Mouse (Mus musculus) heart, embryonic 16.5 days (tissue): ENCODE data around the gene Gdpd5. TPM values are rescaled to one million over a fixed set of nuclear protein-coding genes. Genes with fewer than 3 reads are reported as not detected.

Source experiments
- ATAC-seq: fragments of 200-750 bp; cut with Nextera tagmentation; replicated peaks from 2 replicates; pipeline ENCODE4 v1.8.0; 2017; ENCODE audit warnings: moderate number of reproducible peaks; ENCODE audit not compliant: insufficient read depth, low FRiP score; ENCODE audit errors: extremely low read depth
- H3K27ac ChIP-seq: fragments of 300-500 bp; sonication (generic); 2 replicates; pipeline ENCODE4 v1.5.1; 2014; ENCODE audit warnings: mild to moderate bottlenecking, low read length, control low read depth, moderate library complexity
- H3K27me3 ChIP-seq: fragments of 300-500 bp; sonication (generic); 2 replicates; pipeline ENCODE4 v1.6.1; 2014; ENCODE audit warnings: low read length, mixed read lengths; ENCODE audit not compliant: control insufficient read depth, insufficient read depth
- H3K36me3 ChIP-seq: fragments of 300-500 bp; sonication (generic); 2 replicates; pipeline ENCODE4 v1.6.1; 2014; ENCODE audit not compliant: control insufficient read depth, insufficient read depth
- H3K4me1 ChIP-seq: fragments of 300-500 bp; sonication (generic); 2 replicates; pipeline ENCODE4 v1.6.1; 2014; ENCODE audit warnings: low read length, mixed read lengths; ENCODE audit not compliant: control insufficient read depth, insufficient read depth
- H3K4me2 ChIP-seq: fragments of 300-500 bp; sonication (generic); 2 replicates; pipeline ENCODE4 v1.6.1; 2014; ENCODE audit warnings: low read depth, mild to moderate bottlenecking, control low read depth, low read length
- H3K4me3 ChIP-seq: fragments of 300-500 bp; sonication (generic); 2 replicates; pipeline ENCODE4 v1.5.1; 2014; ENCODE audit warnings: mild to moderate bottlenecking, control low read depth, low read length
- H3K9ac ChIP-seq: fragments of 300-500 bp; sonication (generic); 2 replicates; pipeline ENCODE4 v1.6.1; 2014; ENCODE audit warnings: low read length, control low read depth
- H3K9me3 ChIP-seq: fragments of 300-500 bp; sonication (generic); replicated peaks from 2 replicates; pipeline ENCODE4 v1.6.1; 2016; ENCODE audit warnings: low read length; ENCODE audit not compliant: control insufficient read depth
- WGBS: fragments of 180-500 bp; shearing (Covaris S2); extraction: QIAGEN DNeasy Blood & Tissue Kit; methylation state at CpG from one replicate; pipeline ENCODE4 v1.1.7; 2014; 5-methylcytosine and 5-hydroxymethylcytosine counted together
- polyA plus RNA-seq: library from polyadenylated mRNA; unstranded; fragments of >200 nt; fragmentation: Nextera tagmentation; extraction: Ambion mirVana; gene quantifications from 2 replicates; pipeline ENCODE4 v1.2.1, GENCODE M21; 2015

Gene Gdpd5
- 26.9 and 28.4 TPM in 2 replicates for polyA plus RNA-seq

DNA sequence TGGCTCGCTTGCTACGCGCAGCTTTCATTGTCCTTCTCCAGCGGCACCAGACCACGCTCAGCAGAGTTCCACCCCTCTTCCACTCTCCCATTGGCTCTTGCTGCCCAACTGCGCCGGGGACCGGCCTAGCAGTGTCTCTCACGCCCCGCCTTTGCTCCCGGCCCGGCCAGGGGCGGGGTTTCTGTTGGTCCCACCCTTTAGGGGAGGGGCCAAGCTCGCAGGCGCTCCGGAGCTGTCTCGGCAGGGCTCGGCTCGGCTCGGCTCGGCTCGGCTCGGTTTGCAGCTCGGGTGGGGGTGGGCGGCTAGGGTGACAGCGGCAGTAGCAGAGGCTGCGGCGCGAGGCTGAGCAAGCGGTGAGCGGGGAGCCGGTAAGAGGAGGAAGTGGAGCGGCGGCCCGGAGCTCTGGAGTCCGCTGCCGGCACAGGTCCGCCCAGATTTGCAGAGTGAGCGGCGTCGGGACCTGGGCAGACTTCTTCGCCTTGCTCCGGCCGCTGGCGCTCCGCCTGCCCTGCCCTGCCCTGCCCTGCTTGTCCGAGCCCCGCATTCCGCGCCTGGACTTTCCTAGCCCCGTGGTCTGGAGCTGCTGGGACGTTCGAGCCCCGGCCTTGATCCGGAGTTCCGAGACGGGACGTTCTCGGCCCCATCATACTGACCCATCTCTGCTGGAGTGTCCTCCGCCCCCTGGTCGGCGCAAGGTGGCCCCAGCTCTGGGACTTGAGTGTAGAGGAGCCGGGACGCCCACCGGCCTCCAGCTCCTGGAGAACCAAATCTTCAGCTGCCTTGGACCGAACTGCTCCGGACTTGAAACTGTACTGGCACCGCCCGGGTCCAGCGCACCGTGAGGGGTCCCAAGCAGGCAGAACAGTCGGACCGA is at the start of gene Gdpd5:
Gene Gdpd5, plus strand, starts transcription at position 201 of the 874 bp plus-strand sequence.
- H3K27me3 ChIP-seq: no peaks in the 10 kb centered on the region
- H3K4me3 ChIP-seq: peak within 1 kb of the TSS; percentile 65
- peaks cover 47% of the 10 kb centered on the region for H3K4me1 ChIP-seq
- H3K36me3 ChIP-seq: no peaks in the 10 kb centered on the region
- peak within 1 kb of the TSS; percentile 96 for H3K27ac ChIP-seq
- H3K4me2 ChIP-seq: peak within 1 kb of the TSS; percentile 83
- peak; percentile 94 for ATAC-seq
- no peaks in the 10 kb centered on the region for H3K9me3 ChIP-seq
- under 1% methylated on average over 73 of the region's 73 CpGs for WGBS
- peak within 1 kb of the TSS; percentile 92 for H3K9ac ChIP-seq

DNA sequence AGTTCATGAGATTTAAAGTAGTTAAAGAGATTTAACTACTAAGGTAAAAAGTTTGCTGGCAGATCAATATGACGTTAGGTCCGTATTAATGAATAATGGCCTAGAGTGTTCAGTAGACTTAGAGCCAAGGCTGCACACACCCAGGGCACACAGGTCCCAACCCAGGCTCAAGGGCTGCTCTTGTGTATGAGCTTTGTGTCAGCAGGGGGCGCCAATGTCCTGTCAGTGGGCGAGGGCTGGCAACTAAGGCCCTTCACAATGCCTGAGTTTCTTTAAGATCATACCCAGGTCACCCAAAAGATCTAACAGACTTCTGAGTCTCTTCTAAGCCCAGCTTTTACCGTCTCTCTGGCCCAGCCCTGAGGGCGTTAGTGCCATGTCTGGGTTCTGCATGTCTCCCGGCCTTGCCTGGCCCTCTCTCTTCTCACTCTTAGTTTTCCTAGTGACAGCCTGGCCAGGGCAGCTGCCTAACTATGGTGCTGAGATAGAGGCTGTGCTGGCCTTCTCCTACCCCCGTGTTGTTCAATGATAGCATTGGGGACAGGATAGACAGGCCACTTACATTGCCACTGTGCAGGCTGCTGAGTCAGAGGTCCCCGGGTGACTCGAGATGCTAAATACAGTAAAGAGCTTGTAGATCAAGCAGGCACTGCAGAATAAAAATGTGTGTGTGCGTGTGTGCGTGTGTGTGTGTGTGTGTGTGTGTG is 48.3 kb upstream of the Gdpd5 start:
- Histone ChIP-seq H3K4me3 (no peak overlapping the region), H3K27me3 (no peaks in the 10 kb centered on the region), H3K4me1 (no peaks in the 10 kb centered on the region), H3K9me3 (no peaks in the 10 kb centered on the region), H3K9ac (no peak overlapping the region), H3K36me3 (no peaks in the 10 kb centered on the region), H3K4me2 (no peak overlapping the region), H3K27ac (no peak overlapping the region)
- 33% methylated on average over 12 of the region's 12 CpGs for WGBS
- peak; percentile 79 for ATAC-seq

DNA sequence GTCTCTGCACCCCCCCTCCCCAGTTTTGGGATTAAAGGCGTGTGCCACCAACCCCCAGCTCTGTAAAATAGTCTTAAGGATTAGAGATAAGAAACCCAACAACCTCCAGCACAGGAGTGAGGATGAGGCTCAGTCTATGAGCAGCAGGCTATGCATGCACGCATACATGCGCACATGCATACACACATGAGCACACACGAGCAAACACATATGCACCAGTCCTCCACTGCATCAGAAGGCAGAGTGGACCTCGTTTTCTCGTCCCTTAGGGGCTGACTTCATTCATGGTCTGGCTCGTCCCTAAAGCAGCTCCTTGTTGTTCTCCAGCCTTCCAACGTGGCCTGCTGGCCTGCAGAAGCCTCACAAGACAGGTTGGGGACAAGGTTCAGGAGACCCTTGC is 40.5 kb upstream of the Gdpd5 start:
- no peak overlapping the region for H3K4me3 ChIP-seq
- no peak overlapping the region for H3K27ac ChIP-seq
- peaks cover 17% of the 10 kb centered on the region for H3K36me3 ChIP-seq
- H3K27me3 ChIP-seq: no peaks in the 10 kb centered on the region
- no peak overlapping the region for H3K4me2 ChIP-seq
- H3K9me3 ChIP-seq: no peaks in the 10 kb centered on the region
- H3K4me1 ChIP-seq: peaks cover 1% of the 10 kb centered on the region; the same call in 1 of the 2 replicates
- no peak overlapping the region for H3K9ac ChIP-seq
- WGBS: 73% methylated on average over 8 of the region's 8 CpGs
- no peak for ATAC-seq

DNA sequence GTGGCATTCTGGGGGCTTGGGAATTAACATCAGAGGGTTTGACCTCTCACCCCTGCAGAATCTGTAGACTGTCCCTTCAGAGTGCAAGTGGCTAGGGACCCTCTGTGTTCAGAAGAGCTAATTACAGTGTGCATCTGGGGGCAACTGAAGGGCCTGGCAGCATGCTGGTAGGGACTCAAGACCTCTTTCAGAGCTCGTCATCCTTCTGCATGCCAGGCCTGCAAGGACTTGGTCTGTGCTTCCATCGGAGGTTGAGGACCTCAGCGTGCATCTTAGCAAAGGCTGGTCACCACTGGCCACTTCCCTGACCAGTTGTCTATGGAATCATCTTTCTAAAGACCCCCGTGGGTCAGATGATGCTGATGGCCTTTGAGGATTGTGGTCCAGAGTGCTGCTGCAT is 37.6 kb upstream of the Gdpd5 start:
- no peaks in the 10 kb centered on the region for H3K27me3 ChIP-seq
- WGBS: 86% methylated on average over 4 of the region's 4 CpGs
- peaks cover 13% of the 10 kb centered on the region for H3K4me1 ChIP-seq
- ATAC-seq: no peak
- H3K27ac ChIP-seq: no peak overlapping the region
- peaks cover 46% of the 10 kb centered on the region for H3K36me3 ChIP-seq
- H3K9me3 ChIP-seq: no peaks in the 10 kb centered on the region
- no peak overlapping the region for H3K4me3 ChIP-seq
- H3K4me2 ChIP-seq: no peak overlapping the region
- no peak overlapping the region for H3K9ac ChIP-seq

DNA sequence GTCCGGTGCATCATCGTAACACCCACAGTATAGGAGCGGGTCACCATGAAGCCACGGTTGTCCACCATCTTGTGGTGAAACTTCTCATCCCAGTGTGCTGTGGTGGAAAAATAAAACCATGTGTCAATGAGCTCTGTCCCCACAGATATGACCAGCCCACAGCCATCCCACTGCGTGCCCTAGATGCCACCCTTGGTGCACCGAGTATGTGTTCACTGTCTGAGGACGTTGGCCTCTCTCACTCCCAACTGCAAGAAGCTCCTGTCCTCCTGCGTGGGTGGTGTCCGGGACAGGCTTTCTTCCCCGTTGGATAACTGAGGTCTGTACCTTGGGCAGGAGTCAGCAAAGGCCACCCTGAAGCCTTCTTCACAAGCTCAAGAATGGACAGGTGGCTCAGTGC is 33.9 kb upstream of the Gdpd5 start:
- Histone ChIP-seq H3K27ac (no peak overlapping the region), H3K9ac (no peak overlapping the region), H3K4me1 (peaks cover 34% of the 10 kb centered on the region), H3K9me3 (no peaks in the 10 kb centered on the region), H3K27me3 (no peaks in the 10 kb centered on the region), H3K4me3 (no peak overlapping the region), H3K36me3 (peaks cover 57% of the 10 kb centered on the region), H3K4me2 (no peak overlapping the region)
- WGBS: 94% methylated on average over 10 of the region's 10 CpGs
- no peak for ATAC-seq

DNA sequence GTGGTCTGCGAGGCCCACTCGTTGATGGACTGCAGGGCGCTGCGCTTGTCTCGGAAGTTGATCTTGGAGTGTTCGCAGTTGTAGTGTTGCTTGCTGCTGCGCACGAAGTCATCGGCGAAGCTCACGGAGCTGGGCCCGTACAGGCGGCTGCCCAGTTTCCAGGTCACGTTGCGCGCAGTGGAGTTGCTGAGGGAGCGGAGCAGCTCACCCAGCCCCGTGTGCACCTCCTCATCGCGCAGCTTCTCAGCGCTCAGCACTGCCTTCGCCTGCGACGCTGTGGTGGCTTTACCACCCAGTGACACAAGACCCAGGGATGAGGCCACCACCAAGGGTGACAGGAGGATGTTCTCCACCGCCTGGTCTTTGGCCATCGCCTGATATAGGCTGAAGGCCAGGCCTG is 32.3 kb upstream of the Gdpd5 start:
- peaks cover 40% of the 10 kb centered on the region for H3K4me1 ChIP-seq
- no peak overlapping the region for H3K9ac ChIP-seq
- no peak overlapping the region for H3K4me3 ChIP-seq
- peaks cover 54% of the 10 kb centered on the region for H3K36me3 ChIP-seq
- no peaks in the 10 kb centered on the region for H3K9me3 ChIP-seq
- H3K27ac ChIP-seq: no peak overlapping the region
- WGBS: 90% methylated on average over 26 of the region's 26 CpGs
- H3K27me3 ChIP-seq: no peaks in the 10 kb centered on the region
- ATAC-seq: no peak
- H3K4me2 ChIP-seq: no peak overlapping the region

DNA sequence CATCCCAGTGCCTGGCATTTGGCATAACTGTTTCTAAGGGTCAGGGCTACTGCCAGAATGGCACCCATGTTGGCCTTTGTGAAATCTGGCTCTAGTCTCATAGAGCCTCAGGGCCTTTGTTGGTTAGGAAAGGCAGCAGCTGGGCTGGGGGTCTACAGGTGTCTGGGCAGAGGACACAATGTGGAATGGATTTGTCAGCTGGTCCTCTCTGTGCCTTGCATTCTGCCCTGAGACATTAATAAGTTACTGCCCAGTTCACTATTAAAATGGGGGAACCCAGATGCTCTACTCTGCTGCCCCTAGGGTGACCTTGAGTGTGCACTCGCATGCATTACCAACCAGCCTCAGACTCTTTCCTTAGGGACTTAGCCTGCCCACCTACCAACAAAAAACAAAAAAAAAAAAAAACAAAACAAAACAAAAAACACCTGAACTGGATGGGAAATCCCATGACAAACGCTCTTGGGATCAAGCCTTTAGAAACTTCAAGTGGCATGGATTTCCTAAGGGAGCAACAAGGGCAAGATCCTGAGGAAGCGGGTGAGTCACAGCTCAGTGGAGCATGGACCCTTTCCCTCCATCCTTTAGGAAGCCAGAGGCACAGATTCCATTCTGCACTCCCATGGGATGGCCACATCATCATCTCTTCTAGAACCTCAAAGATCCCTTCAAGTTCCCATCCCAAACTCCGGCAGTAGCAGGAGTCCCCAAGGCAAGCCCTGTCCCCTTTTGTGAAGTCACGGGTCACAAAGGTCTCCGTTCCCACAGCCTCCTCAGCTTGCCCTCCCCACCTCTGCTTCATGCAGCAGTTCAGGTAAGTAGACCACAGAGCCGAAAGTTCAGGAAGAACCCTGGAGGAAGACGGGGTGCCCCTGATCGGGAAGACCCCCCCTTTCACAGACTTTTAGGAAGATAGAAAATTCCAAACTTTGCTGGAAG is 31.2 kb upstream of the Gdpd5 start:
- WGBS: 52% methylated on average over 9 of the region's 9 CpGs
- peaks cover 52% of the 10 kb centered on the region for H3K4me1 ChIP-seq
- H3K36me3 ChIP-seq: peaks cover 43% of the 10 kb centered on the region

DNA sequence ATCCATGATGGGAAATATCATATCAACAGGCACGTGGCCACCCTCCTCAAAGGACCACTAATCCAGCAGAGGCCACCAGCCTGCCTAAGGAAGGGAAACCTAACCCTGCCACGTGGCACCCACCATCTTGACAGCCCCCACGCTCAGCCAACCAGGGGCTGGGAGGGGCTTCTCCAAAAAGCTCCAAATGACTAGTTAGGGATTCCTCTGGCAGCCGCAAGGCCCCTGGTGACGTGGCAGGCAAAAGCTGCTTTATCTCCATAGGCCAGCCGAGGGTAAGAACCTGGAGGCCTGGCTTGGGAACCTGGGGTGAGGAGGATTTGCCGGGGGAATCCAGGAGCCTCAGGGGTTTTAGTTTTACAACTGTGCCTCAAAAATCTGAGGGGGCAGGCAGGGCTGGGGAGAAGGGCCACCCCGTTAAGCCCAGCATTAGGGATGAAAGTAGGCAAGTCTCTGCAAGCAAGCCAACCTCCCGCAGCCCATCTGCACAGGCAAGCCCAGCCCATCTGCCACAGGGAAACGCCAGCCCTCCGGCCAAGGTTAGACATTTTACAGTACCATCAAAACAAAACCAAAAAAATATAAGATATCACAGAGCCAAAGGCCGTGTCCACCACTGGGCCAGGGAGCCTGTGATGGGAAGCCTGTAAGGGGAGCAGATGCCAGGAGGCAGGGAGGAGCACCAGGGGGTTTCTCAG is 30.0 kb upstream of the Gdpd5 start:
- no peaks in the 10 kb centered on the region for H3K27me3 ChIP-seq
- no peak for ATAC-seq
- peak overlapping the region; percentile 79 for H3K4me3 ChIP-seq
- H3K27ac ChIP-seq: peak overlapping the region; percentile 93
- peaks cover 34% of the 10 kb centered on the region for H3K36me3 ChIP-seq
- peak overlapping the region; percentile 75 for H3K4me2 ChIP-seq
- WGBS: 3% methylated on average over 12 of the region's 12 CpGs
- peaks cover 55% of the 10 kb centered on the region for H3K4me1 ChIP-seq
- H3K9ac ChIP-seq: peak overlapping the region; percentile 97
- no peaks in the 10 kb centered on the region for H3K9me3 ChIP-seq

More for the DNA sequence above, 31.2 kb upstream of the Gdpd5 start:
- Histone ChIP-seq H3K27me3 (no peaks in the 10 kb centered on the region), H3K9ac (peak overlapping the region; percentile 97), H3K4me3 (peak overlapping the region; percentile 79), H3K27ac (peak overlapping the region; percentile 93), H3K9me3 (no peaks in the 10 kb centered on the region), H3K4me2 (peak overlapping the region; percentile 75)
- no peak for ATAC-seq
